Mouse (Mus musculus) stomach, embryonic 14.5 days (tissue): ENCODE measurements around the gene Ddi2. TPM values are rescaled to one million over a fixed set of nuclear protein-coding genes. Genes with fewer than 3 reads are reported as not detected.
"Not testable (repeated sequence)": the region's sequence is repeated elsewhere in the genome, so short reads cannot be mapped to it uniquely, and the experiment has no call there.

Experiments used
- ATAC-seq: fragments of 200-750 bp; cut with Nextera tagmentation; 2 replicates; pipeline ENCODE4 v1.8.0; 2017; ENCODE audit warnings: low read depth, moderate TSS enrichment; ENCODE audit not compliant: insufficient number of reproducible peaks, insufficient read depth, low FRiP score
- H3K27ac ChIP-seq: fragments of 300-500 bp; sonication (generic); 2 replicates; pipeline ENCODE4 v1.5.1; 2014; ENCODE audit warnings: mild to moderate bottlenecking, low read length, moderate library complexity, mixed read lengths
- H3K27me3 ChIP-seq: fragments of 300-500 bp; sonication (generic); 2 replicates; pipeline ENCODE4 v1.6.1; 2014; ENCODE audit warnings: low read length, control low read depth, mixed read lengths; ENCODE audit not compliant: control insufficient read depth, insufficient read depth
- H3K36me3 ChIP-seq: fragments of 300-500 bp; sonication (generic); 2 replicates; pipeline ENCODE4 v1.6.1; 2014; ENCODE audit warnings: mild to moderate bottlenecking, control low read depth, low read length, moderate library complexity, mixed read lengths; ENCODE audit not compliant: control insufficient read depth, insufficient read depth
- H3K4me1 ChIP-seq: fragments of 300-500 bp; sonication (generic); 2 replicates; pipeline ENCODE4 v1.6.1; 2014; ENCODE audit warnings: low read length, control low read depth, mixed read lengths; ENCODE audit not compliant: control insufficient read depth, insufficient read depth
- H3K4me2 ChIP-seq: fragments of 300-500 bp; sonication (generic); replicated peaks from 2 replicates; pipeline ENCODE4 v1.6.1; 2014; ENCODE audit warnings: low read depth, low read length, control low read depth
- H3K4me3 ChIP-seq: fragments of 300-500 bp; sonication (generic); 2 replicates; pipeline ENCODE4 v1.5.1; 2014; ENCODE audit warnings: low read depth, low read length, control low read depth
- H3K9ac ChIP-seq: fragments of 300-500 bp; sonication (generic); replicated peaks from 2 replicates; pipeline ENCODE4 v1.6.1; 2014; ENCODE audit warnings: low read depth, mild to moderate bottlenecking, control low read depth, low read length, moderate library complexity, mixed read lengths
- H3K9me3 ChIP-seq: fragments of 300-500 bp; sonication (generic); 2 replicates; pipeline ENCODE4 v1.6.1; 2016; ENCODE audit warnings: low read depth, low read length, control low read depth; ENCODE audit not compliant: control insufficient read depth
- WGBS: fragments of 180-500 bp; shearing (Covaris S2); extraction: QIAGEN DNeasy Blood & Tissue Kit; methylation state at CpG from one replicate; pipeline ENCODE4 v1.1.7; 2014; 5-methylcytosine and 5-hydroxymethylcytosine counted together
- polyA plus RNA-seq: library from polyadenylated mRNA; unstranded; fragments of >200 nt; fragmentation: Nextera tagmentation; extraction: Ambion mirVana; gene quantifications from 2 replicates; pipeline ENCODE4 v1.2.1, GENCODE M21; 2014

The Ddi2 gene
- 18.8 and 19.6 TPM in 2 replicates for polyA plus RNA-seq

DNA sequence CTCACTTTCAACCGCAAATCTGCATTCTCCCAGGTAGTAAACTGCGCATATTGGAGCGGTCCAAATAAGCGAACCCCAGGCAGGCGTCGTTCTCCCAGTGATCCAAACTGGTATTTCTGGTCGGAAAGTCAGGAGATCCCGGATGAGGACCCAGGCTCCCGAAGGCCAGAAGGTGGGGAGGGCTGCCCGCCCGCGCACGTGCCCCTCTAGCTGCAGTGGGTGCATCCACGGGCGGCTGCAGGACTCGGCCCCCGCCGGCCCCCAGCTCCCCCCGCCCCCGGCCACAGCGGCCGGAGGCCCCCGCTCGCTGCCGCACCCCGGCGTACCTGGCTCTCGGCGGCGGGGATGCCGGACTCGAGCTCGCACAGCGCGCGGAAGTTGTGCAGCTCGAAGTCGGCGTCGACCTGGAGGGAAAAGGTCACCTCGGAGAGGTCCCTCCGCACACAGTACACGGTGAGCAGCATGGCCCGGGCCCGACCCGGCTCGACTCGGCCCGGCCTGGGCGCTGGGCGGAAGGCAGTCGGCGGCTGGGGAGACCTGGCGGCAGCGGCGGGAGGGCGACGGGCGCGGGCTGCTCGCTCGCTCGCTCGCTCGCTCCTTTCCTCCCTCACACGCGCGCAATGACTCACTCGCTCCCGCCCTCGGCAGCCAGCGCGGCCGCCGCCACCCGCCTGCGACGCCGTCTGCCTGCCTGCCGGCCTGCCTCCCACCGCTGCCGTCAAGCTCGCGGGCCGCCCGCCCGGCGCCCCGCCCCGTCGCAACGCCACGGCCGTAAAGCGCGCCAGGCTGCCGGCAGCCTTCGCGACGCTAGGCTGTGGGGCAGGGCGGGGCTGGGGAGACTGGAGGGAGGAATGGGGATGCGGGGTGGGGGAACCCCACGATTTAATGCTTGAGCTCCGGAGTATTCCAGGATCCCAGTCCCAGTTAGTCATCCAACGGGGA, at the start of gene Ddi2:
Gene Ddi2 (minus strand): TSS at position 689 of the 942 bp plus-strand sequence.
- peak within 1 kb of the TSS; percentile 96 for H3K9ac ChIP-seq
- ATAC-seq, result peak; percentile 83
- H3K4me2 ChIP-seq, result peak within 1 kb of the TSS; percentile 76
- H3K27me3 ChIP-seq, result no peaks in the 10 kb centered on the region
- H3K27ac ChIP-seq, result peak within 1 kb of the TSS; percentile 96
- peak within 1 kb of the TSS; percentile 98 for H3K4me3 ChIP-seq
- peaks cover 23% of the 10 kb centered on the region for H3K4me1 ChIP-seq
- H3K36me3 ChIP-seq, result peaks cover 6% of the 10 kb centered on the region
- H3K9me3 ChIP-seq, result no peaks in the 10 kb centered on the region
- under 1% methylated on average over 79 of the region's 105 CpGs for WGBS

DNA sequence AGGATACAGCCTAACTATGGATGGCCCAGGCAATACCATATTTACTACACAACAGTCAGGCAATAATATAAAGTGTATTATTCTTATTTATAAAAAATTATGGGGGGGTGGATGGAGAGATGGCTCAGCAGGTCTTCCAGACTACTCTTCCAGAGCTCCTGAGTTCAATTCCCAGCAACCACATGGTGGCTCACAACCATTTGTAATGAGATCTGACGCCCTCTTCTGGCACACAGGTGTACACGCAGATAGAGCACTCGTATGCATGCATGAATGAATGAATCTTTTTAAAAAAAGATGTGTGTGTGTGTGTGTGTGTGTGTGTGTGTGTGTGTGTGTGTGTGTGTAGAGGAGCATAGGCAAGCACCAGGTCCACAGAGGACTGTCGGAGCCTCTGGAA, 49.8 kb upstream of the Ddi2 start:
- peaks cover 56% of the 10 kb centered on the region for H3K36me3 ChIP-seq

DNA sequence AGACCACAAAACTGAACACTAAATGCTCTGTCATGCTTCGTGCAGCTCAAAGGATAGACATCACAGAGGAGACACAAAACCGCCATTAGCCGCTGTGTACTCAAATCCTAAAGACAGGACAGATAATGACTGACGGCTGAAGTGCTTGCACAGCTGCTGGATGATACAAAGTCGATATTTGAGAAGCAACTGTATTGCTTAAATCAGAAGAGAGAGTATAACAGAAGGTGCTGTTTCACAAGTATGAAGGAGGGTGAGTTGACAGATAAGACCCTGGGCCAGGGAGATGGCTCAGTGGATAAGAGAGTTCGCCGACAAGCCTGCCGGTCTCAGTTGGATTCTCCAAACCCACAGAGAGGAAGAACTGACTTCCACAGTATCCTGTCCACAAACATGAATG, 48.6 kb upstream of the Ddi2 start:
- ATAC-seq, result no peak
- H3K36me3 ChIP-seq, result peaks cover 59% of the 10 kb centered on the region
- no peak overlapping the region for H3K27ac ChIP-seq
- H3K4me2 ChIP-seq, result no peak overlapping the region
- no peaks in the 10 kb centered on the region for H3K27me3 ChIP-seq
- H3K4me1 ChIP-seq, result peaks cover 6% of the 10 kb centered on the region
- H3K9me3 ChIP-seq, result no peaks in the 10 kb centered on the region
- no peak overlapping the region for H3K9ac ChIP-seq
- H3K4me3 ChIP-seq, result no peak overlapping the region
- 91% methylated on average over 8 of the region's 8 CpGs for WGBS

More for the DNA sequence above, 49.8 kb upstream of the Ddi2 start:
- H3K27me3 ChIP-seq, H3K27ac ChIP-seq, H3K9ac ChIP-seq, H3K4me2 ChIP-seq, ATAC-seq, H3K4me1 ChIP-seq, H3K9me3 ChIP-seq, H3K4me3 ChIP-seq: not testable (repeated sequence)
- WGBS, result 86% methylated on average over 4 of the region's 4 CpGs

DNA sequence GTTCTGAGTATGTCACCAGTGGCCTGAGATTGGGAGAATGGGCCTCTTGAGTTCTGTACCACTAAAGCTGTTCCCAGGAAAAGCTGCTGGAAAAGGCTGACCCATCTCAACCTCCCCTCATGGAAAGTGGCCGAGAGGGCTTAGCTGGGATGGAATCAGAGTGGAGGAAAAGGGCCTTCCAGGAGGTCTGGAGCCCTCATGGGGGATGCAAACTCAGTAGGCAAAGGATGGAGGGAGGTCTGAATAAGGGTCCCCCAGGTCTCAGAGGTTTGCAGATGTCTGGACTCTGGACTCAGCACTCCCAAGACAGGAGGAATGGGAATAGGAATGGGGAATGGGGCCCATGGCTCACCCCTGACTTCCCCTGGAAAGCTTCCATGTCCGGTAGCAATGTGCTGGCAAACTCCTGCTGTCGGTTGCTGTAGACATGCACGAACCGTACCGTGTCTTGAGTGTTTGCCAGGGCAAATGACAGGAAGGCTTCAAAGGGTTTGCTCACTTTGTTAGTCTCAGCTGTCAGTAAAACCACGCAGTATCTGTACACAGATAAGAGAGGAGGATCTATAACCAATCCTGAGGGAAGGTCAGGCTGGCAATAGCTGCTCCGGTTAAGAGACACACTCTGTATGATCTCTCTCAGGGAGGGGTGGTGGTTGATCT, 46.4 kb upstream of the Ddi2 start:
- Histone ChIP-seq H3K9me3 (no peaks in the 10 kb centered on the region), H3K4me3 (no peak overlapping the region), H3K27ac (no peak overlapping the region), H3K9ac (no peak overlapping the region), H3K4me1 (peaks cover 11% of the 10 kb centered on the region), H3K4me2 (no peak overlapping the region), H3K36me3 (peaks cover 53% of the 10 kb centered on the region), H3K27me3 (no peaks in the 10 kb centered on the region)
- no peak for ATAC-seq
- WGBS, result 78% methylated on average over 8 of the region's 8 CpGs

DNA sequence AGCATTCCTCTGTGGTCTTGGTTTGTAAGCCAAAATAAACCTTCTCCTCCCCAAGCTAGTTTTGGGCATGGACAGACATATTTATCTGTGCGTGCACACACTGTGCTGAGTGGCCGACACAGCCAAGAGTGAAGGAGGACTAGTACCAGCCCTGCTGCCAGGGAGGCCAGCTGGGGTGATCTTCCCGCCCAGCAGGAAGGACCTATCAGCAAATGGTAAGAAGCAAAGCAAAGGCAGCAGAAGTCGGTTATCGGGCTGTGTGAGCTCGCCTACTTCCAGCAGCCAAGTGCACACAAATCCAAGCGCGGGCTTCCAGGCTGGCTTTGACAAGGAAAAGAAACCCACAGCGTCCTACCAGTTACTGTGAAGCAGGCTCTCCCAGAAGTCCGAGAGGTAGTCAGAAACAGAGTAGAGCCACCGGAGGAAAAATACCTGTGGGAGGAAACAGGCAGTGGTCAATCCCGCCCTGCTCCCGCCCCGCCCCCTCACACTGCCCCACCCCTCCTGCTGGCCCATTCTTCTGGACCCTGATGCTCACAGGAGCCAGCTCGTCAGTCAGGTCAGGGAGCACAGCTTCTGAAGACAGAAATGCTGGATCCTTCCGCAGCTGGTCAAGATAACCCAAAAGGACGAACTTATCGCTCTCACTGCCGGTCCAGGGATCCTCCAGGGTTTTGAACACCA, 44.3 kb upstream of the Ddi2 start:
- peaks cover 54% of the 10 kb centered on the region for H3K36me3 ChIP-seq
- no peak overlapping the region for H3K4me3 ChIP-seq
- H3K9ac ChIP-seq, result no peak overlapping the region
- no peak overlapping the region; the same call in 1 of the 2 replicates for H3K4me2 ChIP-seq
- 69% methylated on average over 19 of the region's 19 CpGs for WGBS
- peak overlapping the region; percentile 80 for H3K27ac ChIP-seq
- H3K9me3 ChIP-seq, result no peaks in the 10 kb centered on the region
- H3K27me3 ChIP-seq, result no peaks in the 10 kb centered on the region
- peaks cover 11% of the 10 kb centered on the region for H3K4me1 ChIP-seq
- peak; percentile 64 for ATAC-seq

DNA sequence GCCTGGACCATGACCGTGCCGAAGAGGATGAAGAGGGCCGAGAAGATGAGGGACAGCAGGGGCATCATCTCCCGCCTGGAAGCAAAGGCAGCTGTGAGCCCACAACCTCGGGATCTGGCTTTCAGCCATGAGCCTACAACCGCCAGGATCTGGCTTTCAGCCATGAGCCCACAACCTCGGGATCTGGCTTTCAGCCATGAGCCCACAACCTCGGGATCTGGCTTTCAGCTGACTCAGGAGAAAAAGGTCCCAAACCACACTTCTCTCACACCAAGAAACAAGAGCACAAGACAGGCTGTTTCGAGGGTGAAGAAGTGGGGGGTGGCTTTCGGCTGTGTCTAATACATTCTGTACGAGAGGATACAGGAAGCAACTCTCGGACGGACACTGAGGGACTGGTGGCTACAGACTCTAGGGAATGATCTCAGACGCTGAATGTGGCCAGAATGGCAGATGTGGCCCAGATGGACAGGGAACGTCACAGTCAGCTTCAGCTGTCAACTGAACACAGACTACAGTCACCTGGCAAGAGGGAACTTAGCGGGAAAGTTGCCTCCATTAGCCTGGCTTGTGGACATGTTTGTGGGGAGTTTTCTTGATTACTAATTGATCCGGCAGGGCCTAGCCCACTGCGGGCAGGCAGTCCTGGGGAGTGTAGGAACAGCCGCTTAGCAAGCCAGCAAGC, 43.6 kb upstream of the Ddi2 start:
- Histone ChIP-seq H3K36me3 (peaks cover 55% of the 10 kb centered on the region), H3K27ac (peak overlapping the region; percentile 80), H3K9me3 (no peaks in the 10 kb centered on the region), H3K9ac (no peak overlapping the region), H3K4me3 (no peak overlapping the region), H3K4me2 (no peak overlapping the region; the same call in 1 of the 2 replicates), H3K27me3 (no peaks in the 10 kb centered on the region), H3K4me1 (peaks cover 11% of the 10 kb centered on the region)
- 46% methylated on average over 19 of the region's 19 CpGs for WGBS
- ATAC-seq, result peak; percentile 66; the same call in 1 of the 2 replicates

DNA sequence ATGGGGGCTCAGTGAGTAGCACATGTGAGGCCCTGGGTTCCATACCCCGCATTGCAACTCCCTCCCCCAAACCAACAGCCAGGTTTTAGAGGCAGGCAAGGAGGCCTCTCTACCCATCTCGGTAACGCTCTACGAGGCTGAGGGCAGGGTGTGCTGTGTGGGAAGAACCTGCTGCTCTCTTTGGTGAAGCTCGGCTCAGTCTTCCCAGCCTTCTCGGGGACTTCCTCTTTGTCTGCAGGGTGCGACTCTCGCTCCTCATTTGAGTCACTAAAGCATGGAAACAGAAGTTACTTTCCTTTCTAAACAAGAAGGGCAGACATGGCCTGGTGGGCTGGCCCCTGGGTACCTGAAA, 43.1 kb upstream of the Ddi2 start:
- no peak for ATAC-seq

DNA sequence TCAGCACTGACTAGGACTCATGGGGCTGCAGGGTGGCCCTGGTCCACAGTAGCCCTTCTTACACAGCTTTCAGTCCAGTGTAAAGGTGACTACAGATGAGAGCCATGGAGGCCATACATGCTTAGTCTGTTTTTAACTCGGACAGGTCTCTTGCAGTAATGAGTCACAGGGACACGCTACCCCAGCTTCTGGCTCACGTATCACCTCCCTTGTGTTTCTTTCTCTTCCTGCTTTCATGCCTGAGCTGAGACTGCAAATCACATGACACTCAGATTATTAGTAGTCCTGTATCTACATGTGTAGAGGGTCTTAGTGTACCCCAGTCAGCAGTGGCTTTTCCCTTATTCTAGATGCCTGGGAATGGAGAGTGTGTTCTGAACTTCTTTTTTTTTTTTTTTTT, 41.8 kb upstream of the Ddi2 start:
- peaks cover 11% of the 10 kb centered on the region for H3K4me1 ChIP-seq
- no peak overlapping the region for H3K27ac ChIP-seq
- no peak overlapping the region for H3K4me2 ChIP-seq
- H3K9me3 ChIP-seq, result no peaks in the 10 kb centered on the region
- H3K27me3 ChIP-seq, result no peaks in the 10 kb centered on the region
- H3K4me3 ChIP-seq, result no peak overlapping the region
- no peak for ATAC-seq
- peaks cover 40% of the 10 kb centered on the region for H3K36me3 ChIP-seq
- H3K9ac ChIP-seq, result no peak overlapping the region
- WGBS, result 96% methylated on average over 3 of the region's 3 CpGs

More for the DNA sequence above, 43.1 kb upstream of the Ddi2 start:
- Histone ChIP-seq H3K27me3 (no peaks in the 10 kb centered on the region), H3K36me3 (peaks cover 50% of the 10 kb centered on the region), H3K9me3 (no peaks in the 10 kb centered on the region), H3K9ac (no peak overlapping the region), H3K27ac (peak overlapping the region; percentile 80), H3K4me1 (peaks cover 11% of the 10 kb centered on the region), H3K4me2 (no peak overlapping the region), H3K4me3 (no peak overlapping the region)
- WGBS, result 76% methylated on average over 8 of the region's 8 CpGs
